Mouse (Mus musculus) A20 (cell line): ENCODE data around the gene Ism2.
A peak's percentile ranks its signal among the peaks of the same experiment; 100 is the strongest.
"Not testable (repeated sequence)": the region's sequence is repeated elsewhere in the genome, so short reads cannot be mapped to it uniquely, and the experiment has no call there.

ENCODE experiments used
- DNase-seq: peaks from one replicate; pipeline ENCODE4 v3.0.0-alpha.2; 2011; ENCODE audit warnings: low read depth, low spot score

Gene Ism2

GRCm38 (mm10) chr12:87299657-87300440 is at the start of gene Ism2:
Ism2 (minus strand) TSS chr12:87299705.
- no peak for DNase-seq

GRCm38 (mm10) chr12:87348029-87348428 is 48.5 kb upstream of the Ism2 start:
- no peak for DNase-seq

DNA sequence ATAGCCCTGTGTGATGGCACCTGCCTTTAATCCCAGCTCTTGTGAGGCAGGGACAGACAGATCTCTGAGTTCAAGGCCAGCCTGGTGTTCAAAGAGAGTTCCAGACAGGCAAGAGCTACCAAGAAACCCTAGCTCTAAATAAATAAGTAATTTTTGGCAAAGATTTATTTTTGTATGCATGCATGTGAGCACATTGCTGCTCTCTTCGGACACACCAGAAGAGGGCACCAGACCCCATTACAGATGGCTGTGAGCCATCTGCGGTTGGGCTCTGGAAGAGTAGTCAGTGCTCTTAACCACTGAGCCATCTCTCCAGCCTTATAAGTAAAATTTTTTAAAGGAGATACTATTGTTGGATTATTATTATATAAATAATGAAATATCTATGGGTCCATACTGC is 48.0 kb upstream of the Ism2 start:
- DNase-seq = peak; percentile 16

DNA sequence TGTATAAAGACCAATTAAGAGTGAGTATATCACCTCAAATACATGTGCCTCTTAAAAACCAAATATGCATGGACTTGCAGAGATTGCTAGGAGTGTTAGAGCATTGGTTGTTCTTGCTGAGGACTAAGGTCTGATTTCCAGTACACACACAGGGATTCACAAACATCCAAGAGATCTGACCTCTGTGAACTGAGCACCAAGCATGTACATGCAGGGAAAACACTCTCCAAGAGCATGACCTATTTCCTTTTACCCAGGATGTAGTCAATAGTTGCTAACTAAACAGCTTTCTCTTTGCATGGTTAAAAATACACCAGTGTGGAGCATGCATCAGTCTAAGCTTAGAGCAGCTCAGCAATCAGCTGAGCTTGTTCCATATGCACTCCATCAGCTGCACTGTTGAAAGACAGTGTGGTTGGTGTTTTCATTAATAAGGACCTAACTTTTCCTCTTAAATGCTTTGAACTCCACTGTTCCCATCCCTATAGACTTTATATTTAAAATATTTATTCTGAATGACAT is 43.6 kb upstream of the Ism2 start:
- DNase-seq = no peak

- no peak for DNase-seq
Measured at GRCm38 (mm10) chr12:87338082-87338481, 38.6 kb upstream of the Ism2 start.

DNA sequence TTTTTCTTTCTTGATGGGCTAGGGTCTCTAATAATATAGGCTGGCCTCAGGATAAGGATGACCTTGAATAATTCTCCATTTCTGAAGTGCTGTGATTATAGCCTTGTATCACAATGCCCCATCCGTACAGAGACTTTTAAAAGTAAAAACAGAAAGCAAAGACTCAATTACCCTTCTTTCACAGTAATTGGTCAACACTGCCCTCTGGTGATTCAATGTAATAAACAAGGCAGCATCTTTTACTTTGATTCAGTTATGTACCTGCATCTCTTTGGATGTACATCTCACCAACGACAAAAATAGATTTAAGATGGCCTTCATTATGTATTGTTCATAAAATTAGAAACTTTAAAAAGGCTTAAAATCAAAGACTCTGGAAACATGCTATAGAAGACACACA is 35.4 kb upstream of the Ism2 start:
- DNase-seq = peak; percentile 58

GRCm38 (mm10) chr12:87333794-87334193 is 34.3 kb upstream of the Ism2 start:
- DNase-seq = no peak

- DNase-seq = no peak
Measured at GRCm38 (mm10) chr12:87332511-87332910, 33.0 kb upstream of the Ism2 start.

DNA sequence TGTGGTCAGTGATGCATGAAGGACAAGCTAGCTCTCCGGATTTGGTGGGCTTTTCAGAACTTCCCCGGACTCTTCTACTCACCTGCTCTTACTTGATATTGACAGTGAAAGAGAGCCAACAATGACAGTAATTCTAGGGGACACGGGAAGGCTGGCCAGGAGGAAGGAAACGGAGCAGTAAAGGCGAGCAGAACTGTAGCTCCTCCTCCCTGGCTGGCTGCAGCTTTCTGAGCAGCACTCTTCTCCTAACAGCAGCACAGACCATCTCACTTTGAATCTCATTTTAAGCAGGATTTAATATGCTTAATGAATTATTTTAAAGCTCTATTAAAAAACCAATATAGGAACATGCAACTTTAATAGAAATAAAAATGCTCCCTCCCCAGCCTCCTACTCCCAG is 32.4 kb upstream of the Ism2 start:
- no peak for DNase-seq

DNA sequence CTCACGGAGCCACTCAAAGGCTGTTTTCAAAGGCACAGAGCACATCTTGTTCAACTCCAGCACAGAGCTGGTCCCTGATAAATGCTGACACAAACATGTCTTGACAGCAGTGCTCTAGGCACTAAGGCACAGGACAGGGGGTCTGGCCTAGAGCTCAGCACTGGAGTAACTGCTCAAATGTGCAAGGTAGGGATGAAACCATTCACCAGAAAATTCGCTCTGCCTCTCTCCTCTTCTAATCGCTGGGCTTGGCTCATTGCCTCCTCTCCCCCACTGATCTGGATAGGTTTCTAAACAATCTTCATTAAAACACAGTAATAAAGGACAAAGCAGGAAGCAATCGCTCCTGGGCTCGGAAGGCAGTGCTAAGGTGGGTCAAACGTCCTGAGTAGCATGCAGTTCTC is 31.6 kb upstream of the Ism2 start:
- no peak for DNase-seq

DNA sequence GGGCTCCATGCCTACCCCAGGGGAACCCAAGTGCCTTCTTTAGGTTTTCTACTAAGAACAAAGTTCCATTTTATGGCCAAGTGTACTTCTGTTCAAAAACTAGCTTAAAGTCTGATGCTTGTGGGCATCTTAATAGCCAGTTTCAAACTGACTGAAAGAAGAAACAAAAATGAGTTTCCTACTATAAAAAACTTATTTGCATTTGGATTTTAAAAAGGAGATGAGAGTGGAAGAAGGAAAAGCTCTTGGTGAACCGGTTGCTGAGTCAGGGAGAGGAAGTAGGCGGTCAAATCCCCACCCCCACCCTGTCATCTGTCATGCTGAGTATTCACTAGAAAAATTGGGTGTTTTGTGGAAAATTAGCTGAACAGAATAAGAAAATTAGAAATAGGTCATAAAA is 30.7 kb upstream of the Ism2 start:
- DNase-seq = peak; percentile 42

- DNase-seq = no peak
Measured at GRCm38 (mm10) chr12:87328025-87328424, 28.5 kb upstream of the Ism2 start.

GRCm38 (mm10) chr12:87327610-87328009 is 28.1 kb upstream of the Ism2 start:
- DNase-seq = no peak

DNA sequence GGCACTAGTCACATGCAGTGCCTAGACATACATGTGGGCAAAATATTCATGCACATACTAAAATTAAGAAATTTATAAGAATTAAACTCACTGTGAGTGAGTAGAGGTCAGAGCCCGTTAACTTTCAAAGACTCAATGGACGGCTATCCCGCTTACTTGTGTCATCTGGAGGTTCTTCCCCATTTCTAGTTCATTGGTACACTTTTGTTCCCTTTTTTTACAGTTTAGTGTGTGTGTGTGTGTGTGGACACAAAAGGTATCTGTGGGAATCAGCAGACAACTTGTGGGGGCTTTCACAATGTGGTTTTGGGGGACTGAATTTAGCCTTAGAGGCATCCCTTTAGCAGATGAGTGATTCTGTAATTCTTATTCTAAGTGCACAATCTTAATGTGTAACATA is 25.9 kb upstream of the Ism2 start:
- DNase-seq = no peak

DNA sequence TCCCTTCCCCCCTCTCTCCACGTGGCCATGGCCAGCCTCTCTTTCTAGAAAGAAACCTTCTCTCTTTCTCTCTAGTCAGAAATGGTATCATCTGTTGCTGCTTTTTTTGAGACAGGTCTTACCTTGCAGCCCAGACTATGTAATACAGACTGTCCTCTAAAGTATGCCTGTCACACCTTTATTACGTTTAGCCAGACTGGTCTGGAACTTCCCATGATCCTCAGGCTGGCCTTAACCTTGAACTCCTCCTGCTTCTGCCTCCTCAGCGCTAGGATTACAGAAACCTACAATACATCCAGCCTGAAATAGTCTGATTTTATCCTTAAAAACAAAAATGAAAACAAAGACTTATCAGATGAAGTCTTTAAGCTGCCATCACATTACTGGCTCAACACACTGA is 19.7 kb upstream of the Ism2 start:
- DNase-seq = no peak

DNA sequence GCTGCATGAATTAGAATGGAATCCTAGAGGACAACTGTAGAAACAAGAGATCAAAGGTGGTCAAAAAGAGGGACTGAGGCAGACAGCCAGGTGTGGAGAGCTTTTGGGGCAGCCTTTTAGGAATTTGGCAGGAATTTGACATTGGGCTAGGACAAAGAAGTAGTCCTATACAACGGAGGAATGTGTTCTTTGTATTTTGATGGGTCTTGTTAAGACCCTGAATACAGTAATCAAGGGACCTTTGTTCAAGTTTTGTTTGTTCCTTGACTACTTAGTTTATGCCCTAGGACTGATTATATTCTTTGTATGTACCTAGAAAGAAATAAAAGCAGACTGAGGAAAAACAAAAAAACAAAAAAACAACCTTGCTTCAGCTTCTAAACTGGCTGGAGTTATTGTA is 18.4 kb upstream of the Ism2 start:
- DNase-seq = no peak

- DNase-seq = no peak
Measured at GRCm38 (mm10) chr12:87313098-87313497, 13.6 kb upstream of the Ism2 start.

DNA sequence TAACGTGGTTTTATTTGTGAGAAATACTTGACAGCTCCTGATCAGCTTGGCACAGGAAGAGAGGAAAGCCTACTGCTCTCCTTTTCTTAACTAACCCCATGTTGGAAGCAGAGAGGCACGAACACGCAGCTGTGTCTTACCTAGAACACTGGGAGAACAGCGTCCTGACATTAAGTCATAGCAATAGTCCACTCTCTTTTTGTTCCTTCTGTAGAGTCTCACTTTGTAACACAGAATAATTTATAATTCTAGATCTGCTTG is 7.0 kb upstream of the Ism2 start:
- DNase-seq = not testable (repeated sequence)

- DNase-seq = no peak
Measured at GRCm38 (mm10) chr12:87305767-87306583, 6.5 kb upstream of the Ism2 start.

DNA sequence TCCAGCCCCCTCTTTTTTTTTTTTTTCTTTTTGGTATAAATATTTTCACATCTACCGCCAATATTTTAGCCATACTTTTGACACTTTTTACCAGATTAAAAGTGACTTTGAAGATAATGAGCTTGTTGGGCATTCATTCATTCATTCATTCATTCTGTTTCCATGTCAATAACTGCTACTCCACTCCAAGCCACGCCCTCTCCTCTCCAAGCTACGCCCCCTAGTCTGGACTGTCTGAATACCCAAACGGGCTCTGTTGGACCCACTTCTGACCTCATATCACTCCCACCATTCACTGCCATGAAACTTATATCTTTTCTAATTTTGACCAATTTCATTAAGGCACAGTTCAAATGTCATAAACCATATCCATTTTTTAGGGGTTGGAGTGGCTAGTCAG is 1.7 kb upstream of the Ism2 start:
- no peak for DNase-seq

GRCm38 (mm10) chr12:87300441-87300690 is 861 bp upstream of the Ism2 start:
- no peak for DNase-seq

DNA sequence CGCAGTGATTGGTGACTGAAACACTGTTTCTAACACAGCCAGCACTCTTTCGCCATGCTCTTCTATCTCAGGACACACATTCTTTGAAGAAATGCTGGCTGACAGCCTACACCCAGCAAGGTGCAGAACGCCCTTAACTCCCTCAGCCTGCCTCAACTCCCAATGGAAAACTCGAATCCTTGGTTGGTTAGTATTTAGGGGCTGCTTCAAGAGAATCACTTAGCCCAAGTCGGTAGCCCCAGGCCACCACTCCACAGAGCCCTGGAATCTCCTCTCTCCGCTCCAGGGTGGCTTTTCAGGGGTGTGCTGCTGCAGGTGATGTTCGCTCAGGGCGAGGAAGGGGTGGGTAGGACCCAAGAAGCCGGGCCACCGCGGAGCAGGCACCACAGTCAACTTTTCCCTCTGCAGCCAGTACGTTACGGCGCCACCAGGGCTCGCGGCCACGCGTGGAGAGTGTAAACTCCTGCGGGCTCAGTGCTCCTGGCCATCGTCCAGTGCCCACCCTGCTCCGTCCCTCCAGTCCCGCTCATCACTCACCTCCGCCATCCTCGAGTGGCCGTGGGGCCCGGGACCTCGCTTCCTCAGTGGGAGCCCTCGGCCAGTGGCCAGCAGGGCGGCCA is 358 bp downstream of the Ism2 start:
- DNase-seq = no peak

- DNase-seq = no peak
Measured at GRCm38 (mm10) chr12:87293934-87294333, 5.6 kb downstream of the Ism2 start.
